Mouse (Mus musculus) liver, adult 2 months (tissue): ENCODE measurements around the gene Ltbp1. TPM values are rescaled to one million over a fixed set of nuclear protein-coding genes. Genes with fewer than 3 reads are reported as not detected.

Source experiments
- DNase-seq: peaks from one replicate; pipeline ENCODE4 v3.0.0-alpha.2; 2011; ENCODE audit warnings: low read depth, low spot score; ENCODE audit errors: extremely low read depth
- H3K27ac ChIP-seq: fragments of 200-500 bp; replicated peaks from 2 replicates; pipeline ENCODE4 v1.5.1; 2012; ENCODE audit warnings: low read depth, mild to moderate bottlenecking, control low read depth, inconsistent platforms, low read length; ENCODE audit not compliant: insufficient read depth
- H3K27me3 ChIP-seq: fragments of 200-500 bp; 2 replicates; pipeline ENCODE4 v1.6.1; 2012; ENCODE audit warnings: mild to moderate bottlenecking, moderate library complexity, low read length, inconsistent platforms; ENCODE audit not compliant: control insufficient read depth, insufficient read depth
- H3K36me3 ChIP-seq: fragments of 200-500 bp; 2 replicates; pipeline ENCODE4 v1.6.1; 2012; ENCODE audit warnings: low read length, inconsistent platforms; ENCODE audit not compliant: control insufficient read depth, insufficient read depth
- H3K4me1 ChIP-seq: fragments of 200-500 bp; 2 replicates; pipeline ENCODE4 v1.6.1; 2011; ENCODE audit warnings: low read length; ENCODE audit not compliant: control insufficient read depth, insufficient read depth
- H3K4me3 ChIP-seq: fragments of 200-500 bp; 2 replicates; pipeline ENCODE4 v1.5.1; 2011; ENCODE audit warnings: low read depth, mild to moderate bottlenecking, control low read depth, low read length, moderate library complexity; ENCODE audit not compliant: insufficient read depth
- H3K79me2 ChIP-seq: fragments of 200-500 bp; 2 replicates; pipeline ENCODE4 v1.6.1; 2012; ENCODE audit warnings: inconsistent platforms, mild to moderate bottlenecking, low read length, moderate library complexity; ENCODE audit not compliant: control insufficient read depth, insufficient read depth
- H3K9ac ChIP-seq: fragments of 200-500 bp; 2 replicates; pipeline ENCODE4 v1.6.1; 2012; ENCODE audit warnings: low read depth, mild to moderate bottlenecking, control low read depth, inconsistent platforms, low read length
- CTCF ChIP-seq: fragments of 200-500 bp; IDR thresholded peaks from 2 replicates; pipeline ENCODE4 v1.5.1; 2011; ENCODE audit warnings: low read depth, low read length, control low read depth
- POLR2A ChIP-seq: fragments of 200-500 bp; IDR thresholded peaks from 2 replicates; pipeline ENCODE4 v1.6.1; 2011; ENCODE audit warnings: low read length, control low read depth; ENCODE audit not compliant: insufficient read depth; ENCODE audit errors: extremely low read depth
- WGBS: fragments of 180-500 bp; shearing (Covaris S2); methylation state at CpG from one replicate; pipeline ENCODE4 v1.1.7; 2018; 5-methylcytosine and 5-hydroxymethylcytosine counted together
- polyA plus RNA-seq: library from polyadenylated mRNA; depleted of rRNA; stranded (reverse); fragments of >200 nt; gene quantifications from 2 replicates; pipeline ENCODE4 v1.2.3, GENCODE M21; 2012
- total RNA-seq: library from RNA; depleted of rRNA; stranded (reverse); fragments of >200 nt; gene quantifications from 2 replicates; pipeline ENCODE4 v1.2.3, GENCODE M21; 2014

Ltbp1 gene
- total and polyA plus RNA-seq, 2 experiments, result 1.1 to 1.5 TPM

DNA sequence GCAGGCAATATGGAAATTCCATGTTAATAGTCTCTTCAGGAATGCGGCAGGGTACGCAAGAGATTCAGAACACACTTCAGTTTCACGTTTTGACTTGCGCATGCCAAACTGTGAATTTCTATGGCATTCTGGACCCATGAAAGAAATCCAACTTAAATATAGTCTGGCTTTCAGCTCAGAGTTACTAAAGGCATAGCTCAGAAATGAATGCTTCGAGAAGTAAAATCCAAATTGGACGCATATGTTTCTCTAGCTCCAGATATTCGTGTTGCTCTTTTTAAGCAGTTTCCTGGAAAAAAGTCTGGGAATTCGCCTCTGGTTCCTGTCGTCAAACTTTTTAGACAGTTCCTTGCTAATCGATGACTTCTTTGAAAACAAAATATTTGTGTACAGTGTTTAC lies 318.4 kb downstream of the Ltbp1 start:
- 84% methylated on average over 10 of the region's 10 CpGs for WGBS
- H3K4me1 ChIP-seq, result peaks cover 6% of the 10 kb centered on the region
- DNase-seq, result no peak
- no peaks in the 10 kb centered on the region for H3K79me2 ChIP-seq
- TF ChIP-seq CTCF, result no peak
- TF ChIP-seq POLR2A, result no peak
- no peak overlapping the region for H3K27ac ChIP-seq
- no peaks in the 10 kb centered on the region for H3K36me3 ChIP-seq
- no peaks in the 10 kb centered on the region for H3K27me3 ChIP-seq
- H3K4me3 ChIP-seq, result no peak overlapping the region
- H3K9ac ChIP-seq, result no peak overlapping the region

- Histone ChIP-seq H3K27ac (no peak overlapping the region), H3K9ac (no peak overlapping the region)
- TF ChIP-seq CTCF, result no peak
- TF ChIP-seq POLR2A, result no peak
Measured at GRCm38 (mm10) chr17:75328102-75328639, 322.8 kb downstream of the Ltbp1 start.

DNA sequence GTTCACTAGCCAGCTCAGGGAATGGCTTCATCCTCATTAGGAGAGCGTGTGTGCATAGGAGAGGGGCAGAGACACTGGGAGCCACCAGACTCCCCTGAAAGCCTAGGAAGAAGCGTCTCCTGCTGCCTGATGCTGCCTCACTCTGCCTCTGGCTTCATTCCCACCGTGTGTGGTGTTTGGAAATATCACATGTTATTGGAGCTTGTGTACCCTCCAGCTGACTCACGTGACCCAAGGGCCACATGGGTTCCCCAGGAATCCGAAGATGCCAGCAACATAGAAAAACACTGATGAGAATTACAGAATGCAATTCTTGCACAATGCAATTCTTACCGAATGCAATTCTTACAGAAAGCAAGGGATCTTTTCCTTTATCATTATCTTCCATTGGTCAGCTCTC lies 325.0 kb downstream of the Ltbp1 start:
- peak; percentile 64 for DNase-seq
- 35% methylated on average over 6 of the region's 6 CpGs for WGBS
- Histone ChIP-seq H3K4me1 (peaks cover 7% of the 10 kb centered on the region), H3K79me2 (no peaks in the 10 kb centered on the region), H3K27ac (no peak overlapping the region), H3K9ac (no peak overlapping the region), H3K4me3 (no peak overlapping the region), H3K27me3 (no peaks in the 10 kb centered on the region), H3K36me3 (no peaks in the 10 kb centered on the region)
- TF ChIP-seq POLR2A (no peak), CTCF (no peak)

More at GRCm38 (mm10) chr17:75328102-75328639, 322.8 kb downstream of the Ltbp1 start:
- 76% methylated on average over 10 of the region's 10 CpGs for WGBS
- no peaks in the 10 kb centered on the region for H3K36me3 ChIP-seq
- no peaks in the 10 kb centered on the region for H3K27me3 ChIP-seq
- no peaks in the 10 kb centered on the region for H3K79me2 ChIP-seq
- H3K4me3 ChIP-seq, result no peak overlapping the region
- no peak for DNase-seq
- H3K4me1 ChIP-seq, result peaks cover 11% of the 10 kb centered on the region

- DNase-seq, result peak; percentile 78
- Histone ChIP-seq H3K36me3 (no peaks in the 10 kb centered on the region), H3K27me3 (no peaks in the 10 kb centered on the region), H3K79me2 (no peaks in the 10 kb centered on the region), H3K4me1 (peaks cover 7% of the 10 kb centered on the region), H3K9ac (no peak overlapping the region), H3K4me3 (no peak overlapping the region), H3K27ac (no peak overlapping the region)
- 54% methylated on average over 6 of the region's 6 CpGs for WGBS
- TF ChIP-seq CTCF (no peak), POLR2A (no peak)
Measured at GRCm38 (mm10) chr17:75331421-75331951, 326.1 kb downstream of the Ltbp1 start.

GRCm38 (mm10) chr17:75332289-75332688 lies 326.9 kb downstream of the Ltbp1 start:
- H3K4me3 ChIP-seq, result no peak overlapping the region
- 96% methylated on average over 6 of the region's 6 CpGs for WGBS
- no peaks in the 10 kb centered on the region for H3K36me3 ChIP-seq
- no peaks in the 10 kb centered on the region for H3K79me2 ChIP-seq
- no peak for TF ChIP-seq CTCF
- no peak for TF ChIP-seq POLR2A
- H3K9ac ChIP-seq, result no peak overlapping the region
- H3K4me1 ChIP-seq, result peaks cover 7% of the 10 kb centered on the region
- DNase-seq, result no peak
- no peak overlapping the region for H3K27ac ChIP-seq
- no peaks in the 10 kb centered on the region for H3K27me3 ChIP-seq

GRCm38 (mm10) chr17:75333011-75333410 lies 327.6 kb downstream of the Ltbp1 start:
- H3K79me2 ChIP-seq, result no peaks in the 10 kb centered on the region
- no peak overlapping the region for H3K4me3 ChIP-seq
- H3K27me3 ChIP-seq, result no peaks in the 10 kb centered on the region
- H3K27ac ChIP-seq, result no peak overlapping the region
- TF ChIP-seq POLR2A (no peak), CTCF (no peak)
- peaks cover 7% of the 10 kb centered on the region for H3K4me1 ChIP-seq
- no peak for DNase-seq
- 88% methylated on average over 9 of the region's 9 CpGs for WGBS
- no peak overlapping the region for H3K9ac ChIP-seq
- no peaks in the 10 kb centered on the region for H3K36me3 ChIP-seq
